Mouse (Mus musculus): ENCODE results near the gene Wwox.

DNA sequence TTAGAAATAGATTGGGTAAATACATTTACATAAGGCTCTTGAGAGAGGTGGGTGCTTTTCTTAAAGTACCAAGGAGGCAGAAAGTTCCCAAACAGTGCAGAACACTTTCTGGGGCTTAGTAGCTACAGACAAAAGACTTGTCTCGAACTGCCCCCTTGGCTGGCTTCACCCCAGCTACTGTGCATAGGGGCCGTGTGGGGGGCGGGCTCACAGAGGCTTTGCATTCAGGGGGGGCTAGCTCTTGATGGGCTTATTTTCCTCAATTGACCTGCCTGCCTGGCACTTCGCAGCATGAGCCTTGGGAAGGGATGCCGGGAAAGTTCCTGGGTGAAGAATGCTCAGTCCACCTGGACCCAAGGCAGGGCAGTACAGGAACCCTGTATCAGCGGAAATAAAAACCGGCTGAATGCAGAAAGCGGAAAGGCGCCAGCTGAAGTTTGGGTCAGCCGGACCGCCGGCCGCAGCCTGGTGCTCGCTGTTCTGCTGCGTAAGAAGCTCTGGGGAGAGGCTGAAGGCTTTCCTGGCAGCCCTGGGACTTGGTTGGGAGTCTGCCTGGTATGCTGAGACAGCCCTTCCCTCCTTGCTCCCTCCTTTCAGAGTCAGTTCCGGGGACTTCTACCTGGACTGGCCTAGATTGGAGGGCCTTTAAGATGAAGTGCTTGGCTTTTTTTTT lies 918.3 kb downstream of the Wwox start:
- TF ChIP-seq CTCF (IDR thresholded peaks at IDR 0.05; ENCODE audit: low read depth, low read length) (no peak), POLR2A (IDR thresholded peaks at IDR 0.05; ENCODE audit: borderline replicate concordance, low read depth, low read length) (no peak)
